Mouse (Mus musculus) C2C12 (cell line): ENCODE results near the gene Kank2.

Source experiments
- CEBPB ChIP-seq: IDR thresholded peaks from one replicate; pipeline ENCODE4 v1.6.1; 2011; ENCODE audit warnings: low read depth, mild to moderate bottlenecking, control low read depth, moderate library complexity
- CTCF ChIP-seq: IDR thresholded peaks from one replicate; pipeline ENCODE4 v1.5.1; 2011; ENCODE audit not compliant: control insufficient read depth, insufficient read depth, insufficient read length
- FOSL1 ChIP-seq: IDR thresholded peaks from one replicate; pipeline ENCODE4 v1.8.0; 2011; ENCODE audit warnings: mild to moderate bottlenecking, low read length; ENCODE audit not compliant: poor library complexity, insufficient read depth, severe bottlenecking
- MAX ChIP-seq: IDR thresholded peaks from one replicate; pipeline ENCODE4 v1.6.1; 2011; ENCODE audit warnings: mild to moderate bottlenecking, control low read depth
- MYOD1 ChIP-seq: IDR thresholded peaks from one replicate; pipeline ENCODE4 v1.6.1; 2011; ENCODE audit warnings: low read depth; ENCODE audit not compliant: control insufficient read depth, insufficient read length
- MYOG ChIP-seq: IDR thresholded peaks from one replicate; pipeline ENCODE4 v1.6.1; 2011; ENCODE audit not compliant: control insufficient read depth, insufficient read length; ENCODE audit errors: extremely low read depth
- USF1 ChIP-seq: IDR thresholded peaks from one replicate; pipeline ENCODE4 v1.6.1; 2011; ENCODE audit warnings: low read depth, mild to moderate bottlenecking, control low read depth, moderate library complexity

DNA sequence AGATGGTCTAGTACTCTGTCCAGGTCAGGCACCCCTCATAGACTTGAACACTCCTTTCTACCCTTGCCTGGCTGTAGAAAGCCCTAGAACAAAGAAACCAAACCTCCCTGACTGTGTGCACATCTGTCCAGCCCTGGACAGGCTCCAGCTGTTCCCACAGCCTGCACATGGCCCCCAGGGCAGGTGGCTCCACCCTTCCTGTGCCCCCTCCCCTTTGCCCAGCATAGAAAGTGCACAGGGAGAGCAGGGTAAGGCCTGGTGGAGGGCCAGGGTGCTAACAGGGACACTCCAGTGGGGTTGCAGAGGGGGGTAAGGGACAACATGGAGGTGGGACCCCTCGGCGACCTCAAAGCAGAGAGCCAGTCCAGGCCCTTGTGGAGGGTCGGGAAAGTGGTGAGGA is 2.3 kb downstream of the Kank2 start:
- no peak for TF ChIP-seq MAX
- TF ChIP-seq CTCF, result no peak
- TF ChIP-seq MYOD1, result no peak
- no peak for TF ChIP-seq USF1
- TF ChIP-seq FOSL1, result no peak
- TF ChIP-seq CEBPB, result no peak
- no peak for TF ChIP-seq MYOG
